Mouse (Mus musculus) fat pad, adult 2 months (tissue): ENCODE results near the gene Ubox5.
"Not testable (repeated sequence)": the region's sequence is repeated elsewhere in the genome, so short reads cannot be mapped to it uniquely, and the experiment has no call there.

Source experiments
- DNase-seq: peaks from one replicate; pipeline ENCODE4 v3.0.0-alpha.2; 2011; ENCODE audit warnings: low read depth, low spot score; ENCODE audit errors: extremely low read depth

The Ubox5 gene

GRCm38 (mm10) chr2:130629839-130630203 is at the start of gene Ubox5, which contains the start of gene Fastkd5:
Ubox5 (minus strand) TSS chr2:130630038.
Fastkd5 (minus strand) TSS chr2:130630027.
- peak; percentile 14 for DNase-seq

- DNase-seq: no peak
Observed at GRCm38 (mm10) chr2:130679154-130679553, 49.3 kb upstream of the Ubox5 start.

GRCm38 (mm10) chr2:130677211-130677610 is 47.4 kb upstream of the Ubox5 start:
- DNase-seq: no peak

- DNase-seq: no peak
Observed at GRCm38 (mm10) chr2:130667559-130667958, 37.7 kb upstream of the Ubox5 start, which contains the start of gene Itpa. Itpa (plus strand) TSS chr2:130667610.

GRCm38 (mm10) chr2:130664102-130664701 is 34.4 kb upstream of the Ubox5 start, which contains the start of gene Ddrgk1:
Ddrgk1 (minus strand) TSS chr2:130664659.
- peak; percentile 39 for DNase-seq

GRCm38 (mm10) chr2:130663342-130663741 is 33.5 kb upstream of the Ubox5 start:
- no peak for DNase-seq

GRCm38 (mm10) chr2:130658530-130658929 is 28.7 kb upstream of the Ubox5 start:
- no peak for DNase-seq

GRCm38 (mm10) chr2:130657541-130657940 is 27.7 kb upstream of the Ubox5 start:
- no peak for DNase-seq

- DNase-seq: no peak
Observed at GRCm38 (mm10) chr2:130656536-130656935, 26.7 kb upstream of the Ubox5 start.

GRCm38 (mm10) chr2:130655660-130656339 is 26.0 kb upstream of the Ubox5 start:
- no peak for DNase-seq

GRCm38 (mm10) chr2:130653760-130654159 is 23.9 kb upstream of the Ubox5 start:
- DNase-seq: no peak

GRCm38 (mm10) chr2:130653303-130653702 is 23.5 kb upstream of the Ubox5 start:
- no peak for DNase-seq

- DNase-seq: not testable (repeated sequence)
Observed at GRCm38 (mm10) chr2:130649028-130649427, 19.2 kb upstream of the Ubox5 start.

GRCm38 (mm10) chr2:130645198-130645597 is 15.4 kb upstream of the Ubox5 start:
- no peak for DNase-seq

GRCm38 (mm10) chr2:130642684-130643369 is 13.0 kb upstream of the Ubox5 start, which contains the start of gene Lzts3:
Lzts3 (minus strand) TSS chr2:130642803.
- no peak for DNase-seq

GRCm38 (mm10) chr2:130642197-130642660 is 12.4 kb upstream of the Ubox5 start:
- no peak for DNase-seq

GRCm38 (mm10) chr2:130641351-130642025 is 11.7 kb upstream of the Ubox5 start:
- no peak for DNase-seq

- no peak for DNase-seq
Observed at GRCm38 (mm10) chr2:130639276-130639675, 9.4 kb upstream of the Ubox5 start.

- DNase-seq: no peak
Observed at GRCm38 (mm10) chr2:130638101-130638611, 8.3 kb upstream of the Ubox5 start.

- DNase-seq: no peak
Observed at GRCm38 (mm10) chr2:130635847-130636246, 6.0 kb upstream of the Ubox5 start.
